Mouse (Mus musculus): ENCODE measurements at regions not wholly inside any gene's neighbourhood (a gene's known extent, or its start where the extent isn't known, plus 50 kb on each side); places are given as distances from the start of the nearest gene placed in this dataset.

- DNase-seq (ENCODE audit: low spot score in 2 of 2): no peak
Measured at GRCm38 (mm10) chr2:117021787-117022186, 99.4 kb upstream of the Spred1 start.

GRCm38 (mm10) chr2:117023436-117023835, 97.7 kb upstream of the Spred1 start:
- DNase-seq (ENCODE audit: low spot score in 2 of 2): no peak

DNA sequence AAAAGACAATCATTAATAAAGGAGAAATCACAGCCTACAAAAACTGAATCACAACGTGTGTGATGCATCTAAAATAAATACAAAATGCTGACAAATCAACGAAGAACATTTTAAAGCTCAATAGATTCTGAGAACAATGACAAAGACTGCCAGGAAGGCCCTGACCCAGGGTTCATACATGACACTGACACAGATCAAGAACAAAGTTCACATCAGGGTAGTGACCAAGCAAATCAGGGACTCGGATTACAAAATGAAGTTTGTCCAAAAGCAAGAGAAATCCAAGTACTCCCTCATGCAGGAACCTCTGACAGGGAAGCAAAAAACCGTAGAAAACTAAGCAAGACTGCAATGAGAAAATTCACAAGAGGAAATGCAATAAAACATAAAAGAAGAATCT, 94.1 kb upstream of the Spred1 start:
- peak in 1 of 2 experiments; percentile 18 for DNase-seq (ENCODE audit: low spot score in 2 of 2)

- DNase-seq (ENCODE audit: low spot score in 2 of 2): no peak
Measured at GRCm38 (mm10) chr2:117028771-117029170, 92.4 kb upstream of the Spred1 start.

DNA sequence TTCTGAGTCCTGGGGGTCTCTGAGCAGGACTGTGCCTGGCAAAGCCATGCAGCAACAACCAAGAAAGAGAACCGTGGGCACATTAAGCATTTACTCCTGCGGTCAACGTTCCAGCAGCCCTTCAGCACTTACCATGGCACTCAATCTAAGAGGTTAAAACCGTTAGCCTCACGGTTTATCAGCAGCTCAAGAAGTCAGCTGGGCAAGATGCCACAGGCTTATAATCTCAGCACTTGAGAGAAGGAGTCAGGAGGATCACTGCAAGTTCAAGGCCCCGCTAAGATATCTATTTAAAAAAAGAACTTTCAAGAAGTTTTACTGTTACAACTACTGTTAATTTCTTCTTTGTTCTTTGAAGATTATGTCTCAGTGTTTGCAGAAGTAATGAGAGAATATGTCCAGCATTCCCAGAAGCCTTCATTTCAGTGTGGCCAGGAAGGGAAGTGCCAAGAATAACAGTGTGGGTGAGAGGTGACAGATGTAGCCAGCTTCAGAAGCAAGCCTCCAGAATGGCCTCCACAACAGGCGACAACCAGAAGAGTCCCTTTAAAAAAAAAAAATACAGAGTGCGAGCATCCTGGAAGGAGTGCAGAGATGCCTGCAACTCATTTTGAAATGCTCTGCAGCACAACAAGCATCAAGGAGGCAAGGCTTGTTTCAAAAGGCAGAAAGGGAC, 84.8 kb upstream of the Spred1 start:
- DNase-seq (ENCODE audit: low spot score in 2 of 2): no peak

DNA sequence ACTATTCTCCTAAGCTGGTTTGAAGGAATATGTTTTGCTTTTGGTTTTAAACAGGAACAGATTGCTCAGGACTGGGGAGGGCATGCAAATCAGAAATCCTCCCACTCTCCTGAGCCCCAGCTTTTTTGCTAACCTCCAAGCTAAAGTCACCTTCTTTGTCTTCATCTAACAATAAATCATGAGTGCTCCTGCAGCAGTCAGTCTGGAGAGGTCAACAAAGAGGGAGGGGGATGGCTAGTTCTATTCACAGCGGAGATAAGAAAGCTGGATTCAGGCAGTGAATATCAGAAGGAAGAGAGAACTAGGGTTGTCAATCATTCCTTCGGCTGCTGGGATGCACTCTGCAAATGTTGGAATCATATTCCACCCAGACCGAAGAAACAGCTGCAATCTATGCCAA, 81.0 kb upstream of the Spred1 start:
- DNase-seq (ENCODE audit: low spot score in 2 of 2): no peak

DNA sequence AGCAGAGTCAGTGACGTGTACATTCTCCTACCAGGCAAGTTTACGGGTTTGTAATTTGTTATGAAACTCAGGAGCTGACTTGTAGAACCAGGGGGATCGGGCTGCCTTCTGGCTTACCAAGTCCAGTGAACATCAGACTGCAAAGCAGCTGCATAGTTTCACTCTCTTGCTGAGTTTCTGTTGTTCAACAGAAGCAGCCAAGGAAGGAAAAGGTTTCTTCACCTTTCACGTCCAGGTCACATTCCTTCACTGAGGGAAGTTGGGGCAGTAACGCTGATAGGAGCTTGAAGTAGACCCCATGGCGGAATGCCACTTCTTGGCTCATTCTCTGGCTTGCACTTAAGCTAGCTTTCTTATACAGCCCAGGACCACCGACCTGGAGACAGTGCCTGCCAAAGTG, 77.3 kb upstream of the Spred1 start:
- no peak for DNase-seq (ENCODE audit: low spot score in 2 of 2)

DNA sequence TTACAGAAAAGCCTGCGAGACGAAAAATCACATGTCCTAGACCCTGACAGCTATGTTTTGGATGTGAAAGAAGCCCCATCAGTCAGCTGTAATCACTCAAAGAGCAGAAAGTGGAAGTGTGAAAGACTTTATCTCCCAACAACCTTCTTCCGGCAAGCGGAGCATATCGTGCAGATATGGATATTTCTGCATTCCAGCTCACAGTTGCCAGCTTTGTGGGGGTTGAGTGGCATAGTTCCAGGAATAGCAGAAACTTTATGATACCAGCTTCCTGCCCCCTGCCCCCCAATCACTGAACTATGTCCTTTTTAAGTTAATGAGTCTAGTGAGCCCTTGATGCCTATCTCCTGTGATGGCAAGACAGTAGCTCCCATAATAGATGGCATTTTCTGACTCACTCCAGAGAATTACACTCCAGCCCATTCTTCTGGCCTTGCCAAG, 72.9 kb upstream of the Spred1 start:
- DNase-seq (ENCODE audit: low spot score in 2 of 2): no peak

DNA sequence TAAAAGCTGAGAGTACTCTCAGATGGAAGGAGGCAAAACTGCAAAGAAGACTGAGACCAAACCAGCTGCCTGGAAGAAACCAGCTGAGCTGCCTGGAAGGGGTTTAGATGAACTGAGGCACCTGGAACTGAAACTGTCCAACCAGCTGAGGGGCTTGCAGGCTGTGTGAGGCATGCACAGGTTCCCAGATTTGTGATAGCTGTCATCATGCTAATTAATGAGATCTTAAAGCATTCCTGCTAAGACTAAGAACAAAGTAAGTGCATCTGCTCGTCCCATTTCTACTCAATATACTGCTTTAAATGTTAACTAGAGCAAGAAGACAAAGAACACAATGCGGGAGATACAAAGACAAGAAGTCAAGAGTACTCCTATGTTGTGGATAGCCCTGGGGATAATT, 71.1 kb upstream of the Spred1 start:
- no peak for DNase-seq (ENCODE audit: low spot score in 2 of 2)

DNA sequence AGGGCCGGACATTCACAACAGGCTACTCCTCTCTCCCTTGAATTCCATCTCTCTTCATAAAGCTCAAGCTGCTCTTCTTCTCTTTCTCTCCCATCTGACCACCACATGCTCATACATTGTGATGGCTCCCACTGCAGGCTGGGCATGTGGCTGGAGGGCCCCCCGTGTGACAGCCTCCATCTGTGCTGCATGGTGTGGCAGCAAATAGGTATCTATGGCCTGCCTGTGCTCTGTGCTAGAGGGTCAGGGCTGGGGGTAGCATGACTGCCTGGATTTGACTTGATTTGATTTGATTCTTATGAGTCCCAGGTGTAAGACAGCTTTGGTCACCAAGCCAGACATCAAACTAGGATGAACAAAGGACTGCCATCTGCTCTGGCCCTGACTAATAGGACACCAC, 57.0 kb upstream of the Spred1 start:
- DNase-seq (ENCODE audit: low spot score in 2 of 2): no peak

GRCm38 (mm10) chr2:117070348-117070747, 50.8 kb upstream of the Spred1 start:
- DNase-seq (ENCODE audit: low spot score in 2 of 2): no peak

DNA sequence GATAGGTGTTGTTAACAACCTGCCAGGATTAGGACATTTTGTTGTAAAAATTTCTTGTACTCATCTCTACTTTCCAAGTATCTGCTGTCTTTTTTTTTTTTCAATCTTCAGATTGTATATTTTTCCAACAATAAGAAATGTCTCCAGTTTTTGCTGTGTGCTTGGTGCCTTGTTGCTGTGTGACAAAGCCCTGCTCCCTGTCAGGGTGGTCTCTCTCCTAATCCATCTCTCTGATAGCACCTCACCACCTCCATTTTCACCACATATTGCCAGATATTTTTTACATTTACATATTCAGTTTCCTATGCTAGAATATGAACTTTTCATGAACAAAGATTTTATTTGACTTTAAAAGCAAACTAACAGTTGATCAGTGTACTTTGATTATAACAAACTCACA, 50.1 kb upstream of the Spred1 start:
- DNase-seq (ENCODE audit: low spot score in 2 of 2): no peak
